Mouse (Mus musculus) neural tube, embryonic 12.5 days (tissue): ENCODE data around the gene Kcnj6. TPM values are rescaled to one million over a fixed set of nuclear protein-coding genes. Genes with fewer than 3 reads are reported as not detected.
A peak's percentile ranks its signal among the peaks of the same experiment; 100 is the strongest.

Experiments used
- ATAC-seq: fragments of 200-750 bp; cut with Nextera tagmentation; 2 replicates; pipeline ENCODE4 v1.8.0; 2017; ENCODE audit warnings: low read depth, mild to moderate bottlenecking, moderate TSS enrichment, moderate library complexity; ENCODE audit not compliant: low FRiP score
- H3K27ac ChIP-seq: fragments of 300-500 bp; sonication (generic); 2 replicates; pipeline ENCODE4 v1.5.1; 2016
- H3K27me3 ChIP-seq: fragments of 300-500 bp; sonication (generic); replicated peaks from 2 replicates; pipeline ENCODE4 v1.6.1; 2016; ENCODE audit warnings: mild to moderate bottlenecking
- H3K36me3 ChIP-seq: fragments of 300-500 bp; sonication (generic); 2 replicates; pipeline ENCODE4 v1.6.1; 2016; ENCODE audit warnings: mild to moderate bottlenecking
- H3K4me1 ChIP-seq: fragments of 300-500 bp; sonication (generic); 2 replicates; pipeline ENCODE4 v1.6.1; 2016
- H3K4me2 ChIP-seq: fragments of 300-500 bp; sonication (generic); replicated peaks from 2 replicates; pipeline ENCODE4 v1.6.1; 2016; ENCODE audit warnings: mild to moderate bottlenecking
- H3K4me3 ChIP-seq: fragments of 300-500 bp; sonication (generic); 2 replicates; pipeline ENCODE4 v1.5.1; 2016
- H3K9ac ChIP-seq: fragments of 300-500 bp; sonication (generic); 2 replicates; pipeline ENCODE4 v1.6.1; 2016; ENCODE audit warnings: mild to moderate bottlenecking
- H3K9me3 ChIP-seq: fragments of 300-500 bp; sonication (generic); 2 replicates; pipeline ENCODE4 v1.6.1; 2016; ENCODE audit warnings: mild to moderate bottlenecking
- WGBS: fragments of 180-500 bp; shearing (Covaris S2); methylation state at CpG from one replicate; pipeline ENCODE4 v1.1.7; 2016; 5-methylcytosine and 5-hydroxymethylcytosine counted together
- polyA plus RNA-seq: library from polyadenylated mRNA; unstranded; fragments of >200 nt; fragmentation: Nextera tagmentation; extraction: Ambion mirVana; gene quantifications from 2 replicates; pipeline ENCODE4 v1.2.1, GENCODE M21; 2016

Kcnj6 gene
- polyA plus RNA-seq, 1 experiment from 2014 or later = 0.35 TPM

DNA sequence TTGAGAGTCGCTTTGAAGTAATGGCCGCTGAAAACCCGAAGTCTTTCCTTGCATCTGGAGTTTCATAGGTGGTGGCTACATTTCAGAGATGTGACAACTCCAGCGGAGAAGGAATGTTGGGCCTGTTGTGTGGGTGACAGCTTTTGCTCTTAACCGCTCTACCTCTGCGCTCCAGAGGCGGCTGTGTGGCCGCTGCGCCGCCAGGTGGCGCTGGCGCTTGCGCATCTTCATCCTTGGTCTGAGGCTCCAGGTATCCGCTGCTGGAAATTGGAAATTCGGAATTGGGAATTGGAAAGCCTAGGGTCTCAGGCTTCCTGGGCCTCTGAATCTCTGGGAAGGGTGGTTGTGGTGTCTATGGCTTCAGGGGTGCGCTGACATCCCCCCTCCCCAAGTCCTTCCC lies 209.3 kb downstream of the Kcnj6 start:
- H3K27me3 ChIP-seq = 0 out of 2 replicates have a peak, but pooled peaks cover 6% of the 10 kb centered on the region
- H3K4me1 ChIP-seq = no peaks in the 10 kb centered on the region

DNA sequence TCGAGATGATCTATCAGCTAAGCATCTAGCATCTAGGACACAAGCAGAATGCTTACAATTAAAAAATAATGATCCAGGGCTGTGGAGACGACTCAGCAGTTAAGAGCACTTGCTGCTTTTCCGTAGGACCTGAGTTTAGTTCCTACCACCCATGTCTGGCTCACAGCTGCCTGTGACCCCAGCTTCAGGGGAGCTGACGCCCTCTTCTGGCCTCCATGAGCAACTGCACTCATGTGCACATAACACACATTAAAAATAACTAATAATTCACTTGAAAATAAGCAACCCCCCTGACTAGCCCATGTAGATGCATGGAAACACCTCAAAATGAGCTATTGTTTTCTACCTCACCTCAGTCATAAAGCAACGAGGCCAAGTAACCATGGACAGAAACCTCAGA lies 211.6 kb downstream of the Kcnj6 start:
- Histone ChIP-seq H3K9me3 (no peaks in the 10 kb centered on the region), H3K4me3 (no peak overlapping the region), H3K27ac (no peak overlapping the region), H3K4me1 (no peaks in the 10 kb centered on the region), H3K27me3 (0 out of 2 replicates have a peak, but pooled peaks cover 6% of the 10 kb centered on the region), H3K9ac (no peak overlapping the region), H3K36me3 (no peaks in the 10 kb centered on the region), H3K4me2 (no peak overlapping the region)
- WGBS = 83% methylated on average over 5 of the region's 5 CpGs
- ATAC-seq = no peak

More for the DNA sequence above, 209.3 kb downstream of the Kcnj6 start:
- Histone ChIP-seq H3K36me3 (no peaks in the 10 kb centered on the region), H3K9ac (no peak overlapping the region), H3K4me3 (no peak overlapping the region), H3K9me3 (no peaks in the 10 kb centered on the region), H3K4me2 (no peak overlapping the region), H3K27ac (no peak overlapping the region)
- WGBS = 6% methylated on average over 16 of the region's 16 CpGs
- ATAC-seq = no peak

DNA sequence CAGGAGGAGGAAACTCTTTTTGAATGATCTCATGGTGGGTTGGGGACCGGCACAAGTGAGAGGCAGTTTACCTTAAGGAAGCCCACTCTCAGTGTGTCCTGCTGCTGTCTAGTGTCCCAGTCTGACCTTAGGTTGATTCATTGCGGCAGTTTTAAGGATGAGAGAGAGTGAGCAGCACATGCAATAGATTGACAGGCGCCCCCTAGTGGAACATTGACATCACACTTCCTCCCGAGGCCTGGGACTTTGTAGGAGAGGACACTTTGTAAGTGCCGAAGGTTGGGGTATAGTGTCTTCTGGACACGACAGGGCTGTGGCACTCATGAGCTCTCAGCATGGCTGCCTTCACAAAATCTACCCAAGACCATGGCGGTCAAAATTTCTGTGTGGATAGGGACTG lies 213.8 kb downstream of the Kcnj6 start:
- Histone ChIP-seq H3K27ac (no peak overlapping the region), H3K27me3 (0 out of 2 replicates have a peak, but pooled peaks cover under 1% of the 10 kb centered on the region)
- 73% methylated on average over 7 of the region's 7 CpGs for WGBS

DNA sequence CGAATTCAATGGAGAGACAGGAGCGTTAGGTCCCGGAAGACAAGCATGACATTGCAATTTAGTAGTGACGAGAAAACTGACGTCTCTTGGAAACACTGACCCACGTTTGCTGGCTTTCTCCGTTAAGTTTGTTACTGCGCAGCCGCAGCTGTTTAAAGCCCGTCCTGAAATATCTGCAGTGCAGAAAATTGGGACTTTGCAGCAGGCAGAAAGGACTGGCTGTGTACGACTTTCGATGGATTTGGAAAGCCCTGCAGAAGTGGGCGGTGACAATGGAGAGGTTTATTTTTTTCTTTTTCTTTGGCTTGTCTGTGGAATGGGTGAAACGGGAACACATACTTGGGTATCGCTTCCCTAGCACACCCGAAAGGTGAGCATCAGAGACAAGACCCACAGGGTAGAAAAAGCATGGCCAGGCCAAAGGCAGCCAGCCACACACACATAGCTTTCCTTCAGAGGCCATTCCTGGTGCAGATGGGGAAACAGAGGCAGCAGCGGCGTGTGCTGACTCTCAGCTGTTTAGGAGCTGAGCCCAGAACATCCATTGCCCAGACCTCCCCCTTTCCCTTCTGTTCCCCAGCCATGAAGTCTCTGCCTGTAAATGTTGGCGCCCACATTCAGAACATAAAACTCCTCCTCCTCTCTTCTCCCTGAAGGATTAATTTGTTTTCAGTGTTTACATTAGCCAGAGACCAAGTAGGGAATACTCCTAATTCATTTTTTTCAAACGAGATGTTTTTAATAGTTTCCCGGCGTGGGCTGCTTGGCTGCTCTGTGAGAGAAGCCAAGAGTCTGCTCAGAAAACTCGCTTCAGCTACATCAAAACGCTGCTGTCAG lies 215.2 kb downstream of the Kcnj6 start:
- H3K9me3 ChIP-seq = no peaks in the 10 kb centered on the region
- 65% methylated on average over 24 of the region's 24 CpGs for WGBS
- no peaks in the 10 kb centered on the region; the same call in 1 of the 2 replicates for H3K27me3 ChIP-seq
- no peaks in the 10 kb centered on the region for H3K4me1 ChIP-seq
- no peaks in the 10 kb centered on the region for H3K36me3 ChIP-seq
- H3K27ac ChIP-seq = no peak overlapping the region
- H3K4me3 ChIP-seq = no peak overlapping the region
- H3K4me2 ChIP-seq = peak overlapping the region; percentile 40
- no peak for ATAC-seq
- no peak overlapping the region for H3K9ac ChIP-seq

More for the DNA sequence above, 213.8 kb downstream of the Kcnj6 start:
- no peak for ATAC-seq
- Histone ChIP-seq H3K4me1 (no peaks in the 10 kb centered on the region), H3K4me3 (no peak overlapping the region), H3K9ac (no peak overlapping the region), H3K36me3 (no peaks in the 10 kb centered on the region), H3K4me2 (no peak overlapping the region), H3K9me3 (no peaks in the 10 kb centered on the region)

DNA sequence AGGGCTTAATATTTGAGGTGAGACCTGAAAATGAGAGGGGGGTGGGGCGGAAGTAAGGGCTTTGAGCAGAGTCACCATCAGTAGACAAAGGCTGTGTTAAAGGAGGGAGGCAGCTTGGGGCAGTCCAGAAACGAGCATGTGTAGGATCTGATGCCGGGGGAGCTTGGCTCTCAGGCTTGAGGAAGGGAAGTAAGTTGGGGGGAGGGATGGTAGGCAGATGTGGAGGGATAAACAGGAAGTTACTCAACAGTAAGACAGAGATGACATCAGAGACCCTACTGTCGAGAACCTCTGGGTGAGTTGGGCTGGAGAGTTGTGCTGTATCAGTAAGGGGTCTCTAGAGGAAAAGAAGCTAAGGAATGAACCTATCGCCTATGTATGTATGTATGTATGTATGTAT lies 223.6 kb downstream of the Kcnj6 start:
- no peak overlapping the region for H3K4me2 ChIP-seq
- no peaks in the 10 kb centered on the region for H3K36me3 ChIP-seq
- WGBS = 82% methylated on average over 5 of the region's 5 CpGs
- no peaks in the 10 kb centered on the region for H3K4me1 ChIP-seq
- no peaks in the 10 kb centered on the region for H3K9me3 ChIP-seq
- no peak overlapping the region for H3K9ac ChIP-seq
- no peaks in the 10 kb centered on the region; the same call in 1 of the 2 replicates for H3K27me3 ChIP-seq
- ATAC-seq = no peak
- no peak overlapping the region for H3K27ac ChIP-seq
- H3K4me3 ChIP-seq = no peak overlapping the region

DNA sequence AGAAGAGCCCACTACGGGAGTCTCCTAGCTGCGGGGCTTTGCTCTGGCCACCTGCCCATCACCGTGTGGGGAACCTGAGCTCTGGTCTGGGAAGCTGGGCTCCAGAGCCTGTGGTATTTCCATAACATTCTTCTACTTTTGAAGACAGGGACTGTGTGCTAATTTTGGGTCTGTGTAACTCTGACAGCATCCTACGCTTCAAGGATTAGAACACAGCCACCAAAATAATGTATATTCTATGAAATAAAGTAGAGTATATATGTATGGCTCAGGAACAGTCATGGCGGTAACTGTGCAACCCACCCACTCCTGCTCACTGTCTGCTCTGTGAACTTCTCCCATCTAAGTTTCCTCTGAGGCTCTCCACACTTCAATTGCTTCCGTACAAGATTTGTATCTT lies 229.9 kb downstream of the Kcnj6 start:
- Histone ChIP-seq H3K4me1 (peaks cover 5% of the 10 kb centered on the region; the same call in 1 of the 2 replicates), H3K4me3 (no peak overlapping the region), H3K4me2 (no peak overlapping the region), H3K36me3 (no peaks in the 10 kb centered on the region), H3K27ac (no peak overlapping the region), H3K27me3 (no peaks in the 10 kb centered on the region), H3K9ac (no peak overlapping the region), H3K9me3 (no peaks in the 10 kb centered on the region)
- ATAC-seq = no peak
- 87% methylated on average over 6 of the region's 6 CpGs for WGBS

DNA sequence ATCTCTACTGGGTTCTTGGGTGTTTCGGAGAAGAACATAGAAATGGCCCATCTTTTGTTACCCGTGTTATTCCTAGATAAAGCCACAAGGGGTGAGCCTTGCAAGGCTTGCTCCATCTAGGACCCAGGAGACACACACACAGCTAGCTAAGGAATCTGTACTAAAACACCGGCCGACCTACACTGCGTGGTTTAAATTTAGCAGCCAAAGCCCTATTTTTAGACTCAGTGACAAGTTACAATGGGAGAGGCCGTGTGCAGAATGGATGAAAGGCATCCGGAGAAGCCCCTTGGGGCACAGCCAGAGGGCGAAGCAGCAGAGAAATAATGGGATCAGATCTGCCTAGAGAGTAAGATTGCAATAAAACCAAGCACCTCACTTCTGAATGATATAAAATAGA lies 232.4 kb downstream of the Kcnj6 start:
- Histone ChIP-seq H3K4me3 (no peak overlapping the region), H3K9me3 (no peaks in the 10 kb centered on the region), H3K36me3 (no peaks in the 10 kb centered on the region), H3K9ac (peak overlapping the region; percentile 33; the same call in 1 of the 2 replicates), H3K4me1 (peaks cover 5% of the 10 kb centered on the region; the same call in 1 of the 2 replicates), H3K27me3 (no peaks in the 10 kb centered on the region), H3K4me2 (peak overlapping the region; percentile 10; the same call in 1 of the 2 replicates), H3K27ac (no peak overlapping the region)
- 35% methylated on average over 8 of the region's 8 CpGs for WGBS
- ATAC-seq = no peak

DNA sequence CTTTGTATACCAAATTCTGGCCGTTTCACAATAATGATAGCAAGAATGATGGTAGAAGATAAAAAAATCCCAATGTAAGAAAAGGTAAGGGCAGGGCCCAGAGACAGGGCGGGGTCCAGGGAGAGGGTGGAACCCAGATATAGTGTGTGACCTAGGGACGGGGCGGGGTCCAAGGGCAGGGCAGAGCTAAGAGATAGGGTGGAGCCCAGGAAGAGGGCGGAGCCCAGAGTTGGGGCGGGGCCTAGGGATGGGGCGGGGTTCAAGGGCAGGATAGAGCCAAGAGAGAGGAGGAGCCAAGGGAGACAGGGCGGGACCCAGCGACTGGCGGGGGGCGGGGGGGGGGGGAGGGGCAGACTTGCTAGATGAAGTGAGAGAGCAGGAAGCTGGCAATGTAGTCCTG lies 236.8 kb downstream of the Kcnj6 start:
- no peak overlapping the region for H3K9ac ChIP-seq
- H3K27ac ChIP-seq = no peak overlapping the region
- no peaks in the 10 kb centered on the region for H3K27me3 ChIP-seq
- H3K4me2 ChIP-seq = no peak overlapping the region
- WGBS = 46% methylated on average over 7 of the region's 11 CpGs
- H3K36me3 ChIP-seq = no peaks in the 10 kb centered on the region
- H3K4me3 ChIP-seq = no peak overlapping the region
- ATAC-seq = no peak
- no peaks in the 10 kb centered on the region for H3K9me3 ChIP-seq
- H3K4me1 ChIP-seq = peaks cover 5% of the 10 kb centered on the region; the same call in 1 of the 2 replicates

DNA sequence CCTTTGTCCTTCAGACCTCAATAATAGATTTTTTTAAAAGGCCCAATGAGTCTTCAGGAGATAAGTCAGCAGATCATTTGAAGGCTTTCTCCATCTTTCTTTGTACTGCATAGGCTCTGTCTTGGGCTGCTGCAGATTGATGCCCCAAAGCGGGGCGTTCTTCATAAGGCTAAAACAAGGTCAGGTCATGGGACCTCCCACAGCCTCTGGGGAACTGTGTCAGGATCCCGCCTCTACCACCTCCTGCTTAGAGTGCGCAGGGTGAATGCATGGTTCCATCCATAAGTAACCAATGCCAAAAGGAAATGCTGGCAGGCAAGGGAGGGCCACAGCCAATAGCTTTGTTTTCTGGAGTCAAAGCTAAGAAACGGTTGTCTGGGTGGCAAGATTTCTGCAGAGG lies 237.7 kb downstream of the Kcnj6 start:
- Histone ChIP-seq H3K4me2 (no peak overlapping the region), H3K4me3 (no peak overlapping the region), H3K9ac (no peak overlapping the region), H3K4me1 (no peaks in the 10 kb centered on the region), H3K36me3 (no peaks in the 10 kb centered on the region), H3K9me3 (no peaks in the 10 kb centered on the region), H3K27me3 (no peaks in the 10 kb centered on the region), H3K27ac (no peak overlapping the region)
- WGBS = 64% methylated on average over 5 of the region's 5 CpGs
- no peak for ATAC-seq

DNA sequence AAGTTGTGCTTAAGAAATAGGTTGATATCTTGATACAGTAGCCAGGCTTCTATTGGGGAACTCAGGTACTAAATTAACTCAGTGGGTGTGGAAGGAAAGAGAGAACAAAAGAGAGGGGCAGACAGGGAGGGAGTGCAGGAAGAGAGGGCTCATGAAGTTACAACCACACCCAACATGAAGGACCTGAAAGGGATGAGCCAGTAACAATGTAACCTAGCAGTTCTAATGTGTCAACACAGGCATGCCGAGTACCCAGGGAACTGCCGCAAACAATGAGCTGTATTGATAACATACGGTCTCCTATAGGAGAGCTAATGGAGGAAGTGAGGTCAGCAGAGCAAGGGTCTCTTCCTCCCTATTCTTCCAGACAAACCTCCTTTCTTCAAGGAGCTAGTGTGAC lies 238.9 kb downstream of the Kcnj6 start:
- H3K4me3 ChIP-seq = no peak overlapping the region
- no peak for ATAC-seq
- no peaks in the 10 kb centered on the region for H3K36me3 ChIP-seq
- H3K4me2 ChIP-seq = no peak overlapping the region
- no peak overlapping the region for H3K27ac ChIP-seq
- H3K4me1 ChIP-seq = 0 out of 2 replicates have a peak, but pooled peaks cover 2% of the 10 kb centered on the region
- H3K27me3 ChIP-seq = no peaks in the 10 kb centered on the region
- 73% methylated on average over 3 of the region's 3 CpGs for WGBS
- no peaks in the 10 kb centered on the region for H3K9me3 ChIP-seq
- no peak overlapping the region for H3K9ac ChIP-seq

DNA sequence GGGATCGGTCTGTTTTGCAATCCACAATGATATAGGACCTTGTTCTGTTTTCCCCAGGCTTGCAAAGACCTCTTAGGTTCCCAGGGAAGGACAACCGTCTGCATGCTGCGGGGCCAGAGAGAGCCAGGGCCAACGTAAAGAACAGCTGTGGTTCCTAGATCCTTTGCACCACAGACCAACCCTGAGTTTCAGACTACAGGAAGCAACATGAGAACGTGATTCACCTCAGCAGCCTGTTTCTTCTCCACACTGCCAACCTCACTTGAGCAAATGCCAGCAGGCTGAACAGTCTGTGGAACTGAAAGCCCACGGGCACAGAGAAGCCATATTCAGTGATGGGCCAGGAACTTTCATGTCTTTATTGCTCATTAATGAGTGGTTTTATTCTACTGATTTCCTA lies 241.1 kb downstream of the Kcnj6 start:
- H3K4me1 ChIP-seq = 0 out of 2 replicates have a peak, but pooled peaks cover 4% of the 10 kb centered on the region
- H3K4me2 ChIP-seq = no peak overlapping the region
- H3K4me3 ChIP-seq = no peak overlapping the region
- 80% methylated on average over 6 of the region's 6 CpGs for WGBS
- no peaks in the 10 kb centered on the region for H3K27me3 ChIP-seq
- H3K27ac ChIP-seq = no peak overlapping the region
- no peaks in the 10 kb centered on the region for H3K9me3 ChIP-seq
- ATAC-seq = no peak
- H3K36me3 ChIP-seq = no peaks in the 10 kb centered on the region
- no peak overlapping the region for H3K9ac ChIP-seq

DNA sequence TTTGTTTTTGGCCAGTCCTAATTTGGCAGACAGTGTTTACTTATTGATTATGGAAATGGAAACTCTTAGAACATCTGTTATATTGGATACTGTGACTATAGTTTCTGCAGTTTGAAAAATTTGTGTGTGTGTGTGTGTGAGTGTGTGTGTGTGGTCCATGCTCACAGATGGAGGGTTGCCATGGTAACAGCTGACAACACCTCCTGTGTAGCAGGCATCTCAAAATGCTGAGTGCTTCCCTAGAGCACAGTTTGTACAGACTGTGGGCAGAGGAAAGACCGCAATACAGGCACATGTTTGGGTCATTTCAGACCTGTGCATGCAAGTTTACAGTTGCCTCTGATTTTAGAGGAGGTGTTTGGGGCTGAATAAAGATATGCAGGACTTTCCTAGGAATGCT lies 244.0 kb downstream of the Kcnj6 start:
- no peak for ATAC-seq
- Histone ChIP-seq H3K27me3 (no peaks in the 10 kb centered on the region), H3K9me3 (no peaks in the 10 kb centered on the region), H3K4me3 (no peak overlapping the region), H3K36me3 (no peaks in the 10 kb centered on the region), H3K4me2 (no peak overlapping the region), H3K4me1 (0 out of 2 replicates have a peak, but pooled peaks cover 4% of the 10 kb centered on the region), H3K9ac (no peak overlapping the region), H3K27ac (no peak overlapping the region)
- 74% methylated on average over 1 of the region's 1 CpGs for WGBS

DNA sequence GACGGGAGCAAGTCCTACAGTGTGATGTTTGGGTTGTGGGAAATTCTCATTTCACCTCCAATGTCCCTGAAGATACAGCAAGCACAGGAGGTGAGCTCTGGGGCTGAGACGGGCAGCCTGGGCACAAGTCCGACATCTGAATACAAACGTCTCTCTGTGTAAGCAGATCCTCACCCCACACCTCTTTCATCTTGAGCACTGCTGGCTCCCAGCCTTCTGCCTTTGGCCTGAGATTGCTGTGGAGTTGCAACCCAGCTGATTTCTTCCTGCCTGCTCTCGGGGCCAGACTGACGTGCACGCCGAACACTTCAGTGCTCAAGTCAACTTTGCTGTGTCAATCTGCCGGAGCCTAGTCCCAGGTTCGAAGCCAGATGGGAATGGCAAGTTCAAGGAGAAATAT lies 244.7 kb downstream of the Kcnj6 start:
- Histone ChIP-seq H3K4me2 (no peak overlapping the region), H3K4me1 (0 out of 2 replicates have a peak, but pooled peaks cover 4% of the 10 kb centered on the region), H3K36me3 (no peaks in the 10 kb centered on the region), H3K9me3 (no peaks in the 10 kb centered on the region), H3K27ac (no peak overlapping the region), H3K9ac (no peak overlapping the region), H3K27me3 (no peaks in the 10 kb centered on the region), H3K4me3 (no peak overlapping the region)
- ATAC-seq = no peak
- WGBS = 67% methylated on average over 10 of the region's 10 CpGs
